Mouse (Mus musculus): ENCODE results near the gene Zbtb37.

- no peak for TF ChIP-seq CTCF (IDR thresholded peaks at IDR 0.05; ENCODE audit: control insufficient read depth, insufficient read depth, insufficient read length)
- TF ChIP-seq MAX (IDR thresholded peaks at IDR 0.05) = no peak
- no peak for TF ChIP-seq MYOD1 (IDR thresholded peaks at IDR 0.05; ENCODE audit: control insufficient read depth, insufficient read length, low read depth)
- TF ChIP-seq MYOG (IDR thresholded peaks at IDR 0.05; ENCODE audit: control insufficient read depth, extremely low read depth, insufficient read length) = no peak
- TF ChIP-seq USF1 (IDR thresholded peaks at IDR 0.05; ENCODE audit: low read depth) = no peak
- no peak for TF ChIP-seq CEBPB (IDR thresholded peaks at IDR 0.05; ENCODE audit: low read depth)
Observed at GRCm38 (mm10) chr1:160968643-160969042, 66.0 kb downstream of the Zbtb37 start.

All from C2C12 (cell line).